ENCODE assay signal across 9 mouse cellular contexts in genomic region chr2:14676885-14677516, GRCm38 (mm10).
DNase-seq lines count a peak whose midpoint lies in the region; ATAC-seq and TF ChIP-seq lines count a peak whose summit lies in the region.
"Had no signal": no experiment of that assay in that cellular context is flagged by ENCODE, and none has a peak within 500 bp of the region (broad histone marks: within the 10 kb centered on the region; RNA-seq: fewer than 3 reads in every experiment).

No protein-coding gene starts in this region.

- WGBS in intestine, postnatal 0 days: 20% methylated on average over 6 of the region's 6 CpGs

- no peak overlapping the region for H3K4me2 ChIP-seq in intestine, postnatal 0 days (replicated peaks; ENCODE audit: low read depth)
- H3K4me2 ChIP-seq: embryonic facial prominence, embryonic 12.5 days had no signal

- TF ChIP-seq CTCF in left cerebral cortex, adult 2 months (IDR thresholded peaks at IDR 0.05): peak; percentile 78
- peak; percentile 80 for TF ChIP-seq CTCF in intestine, postnatal 0 days (IDR thresholded peaks at IDR 0.05; ENCODE audit: low read depth)

- intact Hi-C loops in left cerebral cortex, adult 2 months (cut with DNase I): loop anchor here (1.0 kb wide), 1 partner anchor 73 kb away; no protein-coding TSS in a partner anchor

- no peak overlapping the region for H3K4me3 ChIP-seq in left cerebral cortex, adult 2 months
- no peak overlapping the region for H3K4me3 ChIP-seq in intestine, postnatal 0 days (ENCODE audit: low read depth, low read length)
- H3K4me3 ChIP-seq: embryonic facial prominence, embryonic 12.5 days had no signal

- DNase-seq in left cerebral cortex, adult 2 months (ENCODE audit: extremely low spot score in 1 of 2, low spot score in 2 of 2): peak; percentile 14
- DNase-seq in left cerebral cortex, adult 8-10 months (ENCODE audit: low spot score in 2 of 2): no peak
- peak; percentile 8 for DNase-seq in MN1 (ENCODE audit: low spot score)
- DNase-seq in cerebellum, adult 9-11 months: peak; percentile 7
- peak; percentile 64 for DNase-seq in lung, postnatal 36 days
- peak; percentile 19 for DNase-seq in thymus, postnatal 14 days

- H3K27me3 ChIP-seq in intestine, postnatal 0 days (replicated peaks; ENCODE audit: control insufficient read depth, insufficient read depth, low read length): no peaks in the 10 kb centered on the region
- H3K27me3 ChIP-seq: embryonic facial prominence, embryonic 12.5 days had no signal

- no peak overlapping the region for H3K27ac ChIP-seq in left cerebral cortex, adult 2 months
- H3K27ac ChIP-seq in intestine, postnatal 0 days (ENCODE audit: low read depth, low read length): no peak overlapping the region
- H3K27ac ChIP-seq: embryonic facial prominence, embryonic 12.5 days had no signal

- H3K9me3 ChIP-seq in intestine, postnatal 0 days (ENCODE audit: control insufficient read depth): no peaks in the 10 kb centered on the region
- H3K9me3 ChIP-seq: embryonic facial prominence, embryonic 12.5 days had no signal

- peak; percentile 89 for ATAC-seq in granulocyte monocyte progenitor cell, adult 5-6 weeks (replicated peaks; ENCODE audit: poor library complexity, severe bottlenecking)
- ATAC-seq in intestine, postnatal 0 days: no peak

- no peak overlapping the region for H3K9ac ChIP-seq in intestine, postnatal 0 days (ENCODE audit: low read depth, low read length)
- H3K9ac ChIP-seq: embryonic facial prominence, embryonic 12.5 days had no signal

- no peaks in the 10 kb centered on the region for H3K36me3 ChIP-seq in intestine, postnatal 0 days (ENCODE audit: control insufficient read depth, insufficient read depth)
- H3K36me3 ChIP-seq: embryonic facial prominence, embryonic 12.5 days had no signal

- no peaks in the 10 kb centered on the region for H3K4me1 ChIP-seq in intestine, postnatal 0 days (replicated peaks; ENCODE audit: control insufficient read depth, insufficient read depth, low read length)

Comparison
In these comparisons a context has a peak if more than half of its experiments do, and no peak if none do; other contexts are left out.
1. DNase-seq: peak in left cerebral cortex, adult 2 months (2 of 2), MN1 (single experiment), cerebellum, adult 9-11 months (single experiment), lung, postnatal 36 days (single experiment) and thymus, postnatal 14 days (single experiment); none in left cerebral cortex, adult 8-10 months (0 of 2).